Mouse (Mus musculus): ENCODE measurements at regions not wholly inside any gene's neighbourhood (a gene's known extent, or its start where the extent isn't known, plus 50 kb on each side); places are given as distances from the start of the nearest gene placed in this dataset.

GRCm38 (mm10) chr4:47534959-47535358 lies 60.5 kb downstream of the Sec61b start:
- no peaks in the 10 kb centered on the region for H3K4me1 ChIP-seq (replicated peaks)
- H3K36me3 ChIP-seq: no peaks in the 10 kb centered on the region
- no peak overlapping the region for H3K9ac ChIP-seq
- 75% methylated on average over 11 of the region's 11 CpGs for WGBS
- ATAC-seq (ENCODE audit: low FRiP score): no peak
- H3K9me3 ChIP-seq: no peaks in the 10 kb centered on the region
- H3K27me3 ChIP-seq: no peaks in the 10 kb centered on the region
- H3K4me2 ChIP-seq: no peak overlapping the region
- no peak overlapping the region for H3K27ac ChIP-seq
- no peak overlapping the region for H3K4me3 ChIP-seq

GRCm38 (mm10) chr4:47567694-47568093 lies 93.2 kb downstream of the Sec61b start:
- no peaks in the 10 kb centered on the region for H3K4me1 ChIP-seq (replicated peaks)
- 79% methylated on average over 3 of the region's 3 CpGs for WGBS
- no peak for ATAC-seq (ENCODE audit: low FRiP score)
- no peaks in the 10 kb centered on the region for H3K9me3 ChIP-seq
- no peaks in the 10 kb centered on the region for H3K36me3 ChIP-seq
- H3K4me2 ChIP-seq: no peak overlapping the region
- no peak overlapping the region for H3K4me3 ChIP-seq
- no peak overlapping the region for H3K27ac ChIP-seq
- no peaks in the 10 kb centered on the region for H3K27me3 ChIP-seq
- H3K9ac ChIP-seq: no peak overlapping the region

- Histone ChIP-seq H3K9me3 (no peaks in the 10 kb centered on the region), H3K4me2 (no peak overlapping the region), H3K27me3 (no peaks in the 10 kb centered on the region), H3K36me3 (no peaks in the 10 kb centered on the region), H3K27ac (no peak overlapping the region), H3K9ac (no peak overlapping the region), H3K4me3 (no peak overlapping the region), H3K4me1 (replicated peaks) (no peaks in the 10 kb centered on the region)
- no peak for ATAC-seq (ENCODE audit: low FRiP score)
- WGBS: 92% methylated on average over 5 of the region's 5 CpGs
Measured at GRCm38 (mm10) chr4:47570846-47571245, 96.4 kb downstream of the Sec61b start.

- no peaks in the 10 kb centered on the region for H3K36me3 ChIP-seq
- WGBS: 88% methylated on average over 4 of the region's 4 CpGs
- no peaks in the 10 kb centered on the region for H3K27me3 ChIP-seq
- ATAC-seq (ENCODE audit: low FRiP score): no peak
- H3K9me3 ChIP-seq: no peaks in the 10 kb centered on the region
- no peak overlapping the region for H3K27ac ChIP-seq
- H3K9ac ChIP-seq: no peak overlapping the region
- no peak overlapping the region for H3K4me2 ChIP-seq
- no peak overlapping the region for H3K4me3 ChIP-seq
- H3K4me1 ChIP-seq (replicated peaks): no peaks in the 10 kb centered on the region
Measured at GRCm38 (mm10) chr4:47576011-47576410, 101.6 kb downstream of the Sec61b start.

GRCm38 (mm10) chr4:47577490-47577889 lies 103.0 kb downstream of the Sec61b start:
- no peak overlapping the region for H3K4me3 ChIP-seq
- H3K9ac ChIP-seq: no peak overlapping the region
- no peak for ATAC-seq (ENCODE audit: low FRiP score)
- H3K36me3 ChIP-seq: no peaks in the 10 kb centered on the region
- H3K9me3 ChIP-seq: no peaks in the 10 kb centered on the region
- H3K27me3 ChIP-seq: no peaks in the 10 kb centered on the region
- no peaks in the 10 kb centered on the region for H3K4me1 ChIP-seq (replicated peaks)
- 88% methylated on average over 3 of the region's 3 CpGs for WGBS
- H3K4me2 ChIP-seq: no peak overlapping the region
- no peak overlapping the region for H3K27ac ChIP-seq

- H3K9ac ChIP-seq: no peak overlapping the region
- no peaks in the 10 kb centered on the region for H3K9me3 ChIP-seq
- no peak overlapping the region for H3K4me3 ChIP-seq
- WGBS: 85% methylated on average over 10 of the region's 10 CpGs
- no peaks in the 10 kb centered on the region for H3K4me1 ChIP-seq (replicated peaks)
- H3K27ac ChIP-seq: no peak overlapping the region
- ATAC-seq (ENCODE audit: low FRiP score): no peak
- H3K4me2 ChIP-seq: no peak overlapping the region
- H3K27me3 ChIP-seq: no peaks in the 10 kb centered on the region
- no peaks in the 10 kb centered on the region for H3K36me3 ChIP-seq
Measured at GRCm38 (mm10) chr4:47578637-47579036, 104.2 kb downstream of the Sec61b start.

- Histone ChIP-seq H3K27ac (no peak overlapping the region), H3K9ac (no peak overlapping the region), H3K4me2 (no peak overlapping the region), H3K4me1 (replicated peaks) (no peaks in the 10 kb centered on the region), H3K9me3 (no peaks in the 10 kb centered on the region), H3K36me3 (no peaks in the 10 kb centered on the region), H3K4me3 (no peak overlapping the region), H3K27me3 (no peaks in the 10 kb centered on the region)
- 96% methylated on average over 5 of the region's 5 CpGs for WGBS
- ATAC-seq (ENCODE audit: low FRiP score): no peak
Measured at GRCm38 (mm10) chr4:47580556-47580955, 106.1 kb downstream of the Sec61b start.

GRCm38 (mm10) chr4:47587256-47587655 lies 112.8 kb downstream of the Sec61b start:
- Histone ChIP-seq H3K4me1 (replicated peaks) (no peaks in the 10 kb centered on the region), H3K27ac (no peak overlapping the region), H3K4me2 (no peak overlapping the region), H3K9me3 (no peaks in the 10 kb centered on the region), H3K27me3 (no peaks in the 10 kb centered on the region), H3K4me3 (no peak overlapping the region), H3K36me3 (no peaks in the 10 kb centered on the region), H3K9ac (no peak overlapping the region)
- ATAC-seq (ENCODE audit: low FRiP score): no peak
- WGBS: 72% methylated on average over 5 of the region's 5 CpGs

- Histone ChIP-seq H3K36me3 (no peaks in the 10 kb centered on the region), H3K4me2 (no peak overlapping the region)
- 84% methylated on average over 11 of the region's 11 CpGs for WGBS
Measured at GRCm38 (mm10) chr4:47592271-47592986, 118.0 kb downstream of the Sec61b start.

GRCm38 (mm10) chr4:47593155-47593554 lies 118.7 kb downstream of the Sec61b start:
- ATAC-seq (ENCODE audit: low FRiP score): no peak
- H3K4me3 ChIP-seq: no peak overlapping the region
- no peak overlapping the region for H3K27ac ChIP-seq
- no peak overlapping the region for H3K9ac ChIP-seq
- H3K4me2 ChIP-seq: no peak overlapping the region
- WGBS: 87% methylated on average over 7 of the region's 7 CpGs
- H3K4me1 ChIP-seq (replicated peaks): no peaks in the 10 kb centered on the region
- no peaks in the 10 kb centered on the region for H3K27me3 ChIP-seq
- H3K9me3 ChIP-seq: no peaks in the 10 kb centered on the region
- H3K36me3 ChIP-seq: no peaks in the 10 kb centered on the region

More at GRCm38 (mm10) chr4:47592271-47592986, 118.0 kb downstream of the Sec61b start:
- H3K4me1 ChIP-seq (replicated peaks): no peaks in the 10 kb centered on the region
- no peak overlapping the region for H3K9ac ChIP-seq
- ATAC-seq (ENCODE audit: low FRiP score): no peak
- H3K9me3 ChIP-seq: no peaks in the 10 kb centered on the region
- H3K27ac ChIP-seq: no peak overlapping the region
- H3K27me3 ChIP-seq: no peaks in the 10 kb centered on the region
- no peak overlapping the region for H3K4me3 ChIP-seq

GRCm38 (mm10) chr4:47594171-47594570 lies 119.7 kb downstream of the Sec61b start:
- Histone ChIP-seq H3K27me3 (no peaks in the 10 kb centered on the region), H3K36me3 (no peaks in the 10 kb centered on the region), H3K4me3 (no peak overlapping the region), H3K9ac (no peak overlapping the region), H3K27ac (no peak overlapping the region), H3K4me1 (replicated peaks) (no peaks in the 10 kb centered on the region), H3K4me2 (no peak overlapping the region), H3K9me3 (no peaks in the 10 kb centered on the region)
- ATAC-seq (ENCODE audit: low FRiP score): no peak
- 65% methylated on average over 6 of the region's 6 CpGs for WGBS

- no peak overlapping the region for H3K9ac ChIP-seq
- no peak overlapping the region for H3K4me2 ChIP-seq
- no peaks in the 10 kb centered on the region for H3K36me3 ChIP-seq
- ATAC-seq (ENCODE audit: low FRiP score): no peak
- no peak overlapping the region for H3K4me3 ChIP-seq
- no peak overlapping the region for H3K27ac ChIP-seq
- 84% methylated on average over 10 of the region's 10 CpGs for WGBS
- H3K4me1 ChIP-seq (replicated peaks): no peaks in the 10 kb centered on the region
- no peaks in the 10 kb centered on the region for H3K27me3 ChIP-seq
- H3K9me3 ChIP-seq: no peaks in the 10 kb centered on the region
Measured at GRCm38 (mm10) chr4:47595841-47596240, 121.4 kb downstream of the Sec61b start.

GRCm38 (mm10) chr4:47597586-47597985 lies 123.1 kb downstream of the Sec61b start:
- no peak overlapping the region for H3K9ac ChIP-seq
- no peak overlapping the region for H3K27ac ChIP-seq
- H3K4me1 ChIP-seq (replicated peaks): no peaks in the 10 kb centered on the region
- WGBS: 58% methylated on average over 7 of the region's 7 CpGs
- no peaks in the 10 kb centered on the region for H3K36me3 ChIP-seq
- H3K27me3 ChIP-seq: no peaks in the 10 kb centered on the region
- H3K4me3 ChIP-seq: no peak overlapping the region
- no peak overlapping the region for H3K4me2 ChIP-seq
- ATAC-seq (ENCODE audit: low FRiP score): no peak
- no peaks in the 10 kb centered on the region for H3K9me3 ChIP-seq
